Mouse (Mus musculus): ENCODE data around the gene Pth2. TPM values are rescaled to one million over a fixed set of nuclear protein-coding genes. Genes with fewer than 3 reads are reported as not detected.
"Not testable (repeated sequence)": the region's sequence is repeated elsewhere in the genome, so short reads cannot be mapped to it uniquely, and the experiment has no call there.

Gene Pth2
- total and polyA plus RNA-seq, 2 experiments, result not detected

DNA sequence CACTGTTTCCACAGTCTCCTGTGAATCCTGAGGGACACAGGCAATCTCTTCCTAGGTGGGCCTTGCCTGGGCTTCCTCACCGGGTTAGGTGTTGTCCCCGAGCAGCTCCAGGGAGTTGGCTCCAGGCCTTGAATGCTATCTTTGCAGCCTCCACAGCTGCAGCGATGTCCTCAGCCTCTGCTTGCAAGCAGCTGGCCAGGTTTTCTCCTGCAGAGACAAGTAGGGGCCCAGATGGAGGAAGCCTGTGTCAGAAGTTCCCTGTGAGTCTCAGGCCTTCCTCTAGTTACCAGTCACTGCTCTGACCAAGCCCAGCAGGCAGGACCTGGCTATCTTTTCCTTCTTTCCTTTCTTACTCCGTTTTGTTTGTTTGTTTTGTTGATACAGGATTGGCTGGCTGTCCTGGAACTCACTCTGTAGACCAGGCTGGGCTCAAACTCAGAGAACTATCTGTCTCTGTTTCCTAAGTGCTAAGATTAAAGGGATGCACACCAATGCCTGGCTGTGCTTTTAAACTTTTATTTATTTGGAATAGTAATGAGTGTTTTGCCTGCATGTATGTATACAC, 32.2 kb upstream of the Pth2 start:
- Histone ChIP-seq H3K4me1 (ENCODE audit: control insufficient read depth, insufficient read depth, low read length) (peaks cover 16% of the 10 kb centered on the region), H3K27me3 (ENCODE audit: control insufficient read depth, insufficient read depth, low read length) (no peaks in the 10 kb centered on the region), H3K79me2 (ENCODE audit: control insufficient read depth, insufficient read depth, low read length) (no peaks in the 10 kb centered on the region), H3K9ac (ENCODE audit: low read depth, low read length) (peak overlapping the region; percentile 30), H3K27ac (replicated peaks; ENCODE audit: insufficient read depth, low read depth, low read length) (peak overlapping the region; percentile 92), H3K4me3 (ENCODE audit: insufficient read depth, low read depth, low read length) (no peak overlapping the region), H3K36me3 (ENCODE audit: control insufficient read depth, insufficient read depth, low read length) (peaks cover 15% of the 10 kb centered on the region; the same call in 1 of the 2 replicates)
- DNase-seq (ENCODE audit: extremely low read depth, low read depth, low spot score), result peak; percentile 76
- TF ChIP-seq POLR2A (IDR thresholded peaks at IDR 0.05; ENCODE audit: extremely low read depth, insufficient read depth, low read length) (no peak), CTCF (IDR thresholded peaks at IDR 0.05; ENCODE audit: low read depth, low read length) (no peak)
- 13% methylated on average over 4 of the region's 4 CpGs for WGBS

DNA sequence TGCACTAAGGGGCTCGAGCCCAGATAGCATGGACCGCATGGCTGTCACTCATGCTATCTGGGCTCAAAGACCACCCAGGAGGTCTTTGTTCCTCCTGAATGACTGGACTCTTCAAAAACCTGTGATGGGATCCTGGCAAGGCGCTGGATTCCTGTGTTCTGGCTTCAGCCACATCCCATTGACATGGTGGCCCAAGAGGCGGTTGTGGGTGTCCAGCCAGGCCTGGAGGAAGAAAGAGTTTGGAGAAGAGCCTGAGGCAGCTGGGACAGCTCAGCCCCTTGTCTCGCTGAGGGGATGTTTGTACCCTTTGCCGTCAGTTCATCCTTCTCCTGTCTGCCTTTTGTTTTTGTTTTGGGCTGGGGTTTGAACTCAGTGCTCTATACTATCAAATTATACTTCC, 31.2 kb upstream of the Pth2 start:
- 92% methylated on average over 6 of the region's 6 CpGs for WGBS
- peak overlapping the region; percentile 92 for H3K27ac ChIP-seq (replicated peaks; ENCODE audit: insufficient read depth, low read depth, low read length)
- no peaks in the 10 kb centered on the region for H3K79me2 ChIP-seq (ENCODE audit: control insufficient read depth, insufficient read depth, low read length)
- H3K27me3 ChIP-seq (ENCODE audit: control insufficient read depth, insufficient read depth, low read length), result no peaks in the 10 kb centered on the region
- no peak overlapping the region for H3K4me3 ChIP-seq (ENCODE audit: insufficient read depth, low read depth, low read length)
- no peak overlapping the region for H3K9ac ChIP-seq (ENCODE audit: low read depth, low read length)
- H3K36me3 ChIP-seq (ENCODE audit: control insufficient read depth, insufficient read depth, low read length), result peaks cover 8% of the 10 kb centered on the region; the same call in 1 of the 2 replicates
- DNase-seq (ENCODE audit: extremely low read depth, low read depth, low spot score), result no peak
- H3K4me1 ChIP-seq (ENCODE audit: control insufficient read depth, insufficient read depth, low read length), result peaks cover 16% of the 10 kb centered on the region
- TF ChIP-seq CTCF (IDR thresholded peaks at IDR 0.05; ENCODE audit: low read depth, low read length) (no peak), POLR2A (IDR thresholded peaks at IDR 0.05; ENCODE audit: extremely low read depth, insufficient read depth, low read length) (no peak)

DNA sequence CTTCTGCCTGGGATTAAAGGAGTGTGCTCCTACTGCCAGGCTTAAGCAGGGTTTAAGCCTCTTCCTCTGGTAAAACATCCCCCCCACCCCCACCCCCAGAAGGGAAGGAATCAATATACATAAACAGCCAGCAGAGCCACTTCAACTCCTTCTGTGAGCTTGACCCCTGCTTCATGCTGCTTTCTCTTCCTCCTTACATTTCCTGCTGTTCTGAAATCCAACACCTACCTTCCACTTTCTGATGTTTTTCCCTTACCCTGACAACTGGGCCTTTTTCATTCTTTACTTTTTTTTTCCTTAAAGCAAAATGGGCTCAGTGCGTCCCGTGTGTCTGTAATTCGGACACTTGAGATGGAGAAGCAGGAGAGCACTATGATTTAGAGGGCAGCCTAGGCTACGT, 30.5 kb upstream of the Pth2 start:
- H3K4me1 ChIP-seq (ENCODE audit: control insufficient read depth, insufficient read depth, low read length), result peaks cover 16% of the 10 kb centered on the region
- WGBS, result 89% methylated on average over 4 of the region's 4 CpGs
- no peaks in the 10 kb centered on the region for H3K79me2 ChIP-seq (ENCODE audit: control insufficient read depth, insufficient read depth, low read length)
- no peak overlapping the region for H3K4me3 ChIP-seq (ENCODE audit: insufficient read depth, low read depth, low read length)
- no peak overlapping the region for H3K9ac ChIP-seq (ENCODE audit: low read depth, low read length)
- no peaks in the 10 kb centered on the region for H3K27me3 ChIP-seq (ENCODE audit: control insufficient read depth, insufficient read depth, low read length)
- H3K36me3 ChIP-seq (ENCODE audit: control insufficient read depth, insufficient read depth, low read length), result peaks cover 5% of the 10 kb centered on the region; the same call in 1 of the 2 replicates
- no peak for DNase-seq (ENCODE audit: extremely low read depth, low read depth, low spot score)
- TF ChIP-seq CTCF (IDR thresholded peaks at IDR 0.05; ENCODE audit: low read depth, low read length), result no peak
- TF ChIP-seq POLR2A (IDR thresholded peaks at IDR 0.05; ENCODE audit: extremely low read depth, insufficient read depth, low read length), result no peak
- H3K27ac ChIP-seq (replicated peaks; ENCODE audit: insufficient read depth, low read depth, low read length), result peak overlapping the region; percentile 28

DNA sequence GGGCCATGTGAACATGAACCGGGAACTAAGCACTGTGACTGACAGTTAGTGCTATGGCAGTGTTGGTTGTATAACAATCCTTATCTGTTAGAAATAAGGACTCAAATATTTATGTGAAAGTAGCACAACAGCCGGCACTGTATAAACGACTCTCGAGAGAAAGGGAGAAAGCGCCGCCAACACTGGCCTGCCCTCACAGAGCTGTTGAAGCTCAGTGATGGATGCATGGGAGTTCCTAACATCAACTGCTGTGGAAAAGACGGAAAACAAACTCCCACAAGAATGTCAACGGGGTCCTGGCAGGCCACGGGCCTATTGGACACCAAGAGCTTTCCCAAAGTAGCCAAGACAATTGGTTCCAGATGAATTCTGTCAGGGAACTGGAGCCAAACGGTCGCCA, 29.5 kb upstream of the Pth2 start:
- H3K27ac ChIP-seq (replicated peaks; ENCODE audit: insufficient read depth, low read depth, low read length), result no peak overlapping the region
- DNase-seq (ENCODE audit: extremely low read depth, low read depth, low spot score), result no peak
- no peak for TF ChIP-seq CTCF (IDR thresholded peaks at IDR 0.05; ENCODE audit: low read depth, low read length)
- no peak for TF ChIP-seq POLR2A (IDR thresholded peaks at IDR 0.05; ENCODE audit: extremely low read depth, insufficient read depth, low read length)
- H3K4me1 ChIP-seq (ENCODE audit: control insufficient read depth, insufficient read depth, low read length), result peaks cover 16% of the 10 kb centered on the region
- no peaks in the 10 kb centered on the region for H3K27me3 ChIP-seq (ENCODE audit: control insufficient read depth, insufficient read depth, low read length)
- no peak overlapping the region for H3K9ac ChIP-seq (ENCODE audit: low read depth, low read length)
- H3K79me2 ChIP-seq (ENCODE audit: control insufficient read depth, insufficient read depth, low read length), result no peaks in the 10 kb centered on the region
- no peak overlapping the region for H3K4me3 ChIP-seq (ENCODE audit: insufficient read depth, low read depth, low read length)
- 72% methylated on average over 11 of the region's 11 CpGs for whole genome bisulfite sequencing
- no peaks in the 10 kb centered on the region for H3K36me3 ChIP-seq (ENCODE audit: control insufficient read depth, insufficient read depth, low read length)

DNA sequence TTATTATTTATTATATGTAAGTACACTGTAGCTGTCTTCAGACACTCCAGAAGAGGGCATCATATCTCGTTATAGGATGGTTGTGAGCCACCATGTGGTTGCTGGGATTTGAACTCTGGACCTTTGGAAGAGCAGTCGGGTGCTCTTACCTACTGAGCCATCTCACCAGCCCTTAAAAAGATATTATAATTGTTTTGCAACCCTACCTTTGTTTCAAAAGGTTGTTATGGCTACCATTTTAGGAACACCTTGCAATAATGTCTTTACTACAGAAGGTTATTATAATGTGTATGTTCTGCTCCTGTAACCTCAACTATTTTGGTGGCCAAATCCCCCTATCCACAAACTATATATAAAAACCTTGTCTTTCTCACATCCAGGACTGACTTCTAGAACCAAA, 27.7 kb upstream of the Pth2 start:
- not testable (repeated sequence) for H3K36me3 ChIP-seq (ENCODE audit: control insufficient read depth, insufficient read depth, low read length); H3K79me2 ChIP-seq (ENCODE audit: control insufficient read depth, insufficient read depth, low read length); DNase-seq (ENCODE audit: extremely low read depth, low read depth, low spot score); H3K4me3 ChIP-seq (ENCODE audit: insufficient read depth, low read depth, low read length); H3K9ac ChIP-seq (ENCODE audit: low read depth, low read length); H3K27ac ChIP-seq (replicated peaks; ENCODE audit: insufficient read depth, low read depth, low read length); H3K27me3 ChIP-seq (ENCODE audit: control insufficient read depth, insufficient read depth, low read length)
- WGBS, result 73% methylated on average over 2 of the region's 2 CpGs
- H3K4me1 ChIP-seq (ENCODE audit: control insufficient read depth, insufficient read depth, low read length), result peaks cover 13% of the 10 kb centered on the region

DNA sequence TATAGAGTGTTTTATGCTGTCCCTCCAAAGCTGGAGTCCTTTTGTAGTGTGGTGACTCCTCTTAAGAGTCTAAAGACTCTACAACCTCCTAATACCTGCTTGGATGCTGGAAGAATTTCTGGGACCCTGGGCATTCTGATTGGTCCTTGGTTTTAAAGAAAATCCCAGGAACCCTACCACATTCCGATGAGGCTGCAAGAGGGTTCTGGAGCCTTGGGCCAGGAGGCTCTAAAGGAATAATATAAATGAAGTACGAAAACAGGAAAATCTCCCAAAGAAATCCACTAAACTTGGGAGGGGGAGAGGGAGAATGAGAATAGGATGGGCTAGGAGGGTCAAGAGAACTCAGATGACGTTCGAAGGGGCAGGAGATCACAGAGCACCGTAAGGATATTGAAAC, 27.2 kb upstream of the Pth2 start:
- peak overlapping the region; percentile 85 for H3K4me3 ChIP-seq (ENCODE audit: insufficient read depth, low read depth, low read length)
- H3K36me3 ChIP-seq (ENCODE audit: control insufficient read depth, insufficient read depth, low read length), result no peaks in the 10 kb centered on the region
- H3K9ac ChIP-seq (ENCODE audit: low read depth, low read length), result peak overlapping the region; percentile 99
- WGBS, result 2% methylated on average over 5 of the region's 5 CpGs
- H3K27ac ChIP-seq (replicated peaks; ENCODE audit: insufficient read depth, low read depth, low read length), result peak overlapping the region; percentile 97
- H3K4me1 ChIP-seq (ENCODE audit: control insufficient read depth, insufficient read depth, low read length), result peaks cover 9% of the 10 kb centered on the region
- H3K79me2 ChIP-seq (ENCODE audit: control insufficient read depth, insufficient read depth, low read length), result no peaks in the 10 kb centered on the region
- TF ChIP-seq CTCF (IDR thresholded peaks at IDR 0.05; ENCODE audit: low read depth, low read length), result no peak
- TF ChIP-seq POLR2A (IDR thresholded peaks at IDR 0.05; ENCODE audit: extremely low read depth, insufficient read depth, low read length), result no peak
- DNase-seq (ENCODE audit: extremely low read depth, low read depth, low spot score), result no peak
- H3K27me3 ChIP-seq (ENCODE audit: control insufficient read depth, insufficient read depth, low read length), result no peaks in the 10 kb centered on the region
